Mouse (Mus musculus): Measurements from ENCODE around the gene Sdhaf3.

The Sdhaf3 gene

GRCm38 (mm10) chr6:7068782-7069181 lies 113.0 kb downstream of the Sdhaf3 start:
- no peak for DNase-seq (ENCODE audit: low read depth)

- DNase-seq (ENCODE audit: low read depth): no peak
Observed at GRCm38 (mm10) chr6:7069463-7069862, 113.7 kb downstream of the Sdhaf3 start.

GRCm38 (mm10) chr6:7082054-7082453 lies 126.2 kb downstream of the Sdhaf3 start:
- DNase-seq (ENCODE audit: low read depth): no peak

GRCm38 (mm10) chr6:7082467-7083259 lies 126.9 kb downstream of the Sdhaf3 start:
- DNase-seq (ENCODE audit: low read depth): no peak

- no peak for DNase-seq (ENCODE audit: low read depth)
Observed at GRCm38 (mm10) chr6:7083661-7084060, 127.9 kb downstream of the Sdhaf3 start.

- DNase-seq (ENCODE audit: low read depth): no peak
Observed at GRCm38 (mm10) chr6:7084370-7084769, 128.6 kb downstream of the Sdhaf3 start.

- no peak for DNase-seq (ENCODE audit: low read depth)
Observed at GRCm38 (mm10) chr6:7085506-7085905, 129.7 kb downstream of the Sdhaf3 start.

- DNase-seq (ENCODE audit: low read depth): no peak
Observed at GRCm38 (mm10) chr6:7092094-7092493, 136.3 kb downstream of the Sdhaf3 start.

Measured in c-Kit-positive CD71-positive TER-119-negative erythroid progenitor cells, embryonic 14.5 days (primary cell).